Mouse (Mus musculus) frontal cortex, adult (tissue): ENCODE measurements around the gene BC004004.
A peak's percentile ranks its signal among the peaks of the same experiment; 100 is the strongest.
"Not testable (repeated sequence)": the region's sequence is repeated elsewhere in the genome, so short reads cannot be mapped to it uniquely, and the experiment has no call there.

ENCODE experiments used
- ATAC-seq: cut with Nextera tagmentation; 2 replicates; pipeline ENCODE4 v1.9.2; 2017; ENCODE audit warnings: mild to moderate bottlenecking, moderate library complexity, mixed read lengths; ENCODE audit not compliant: low TSS enrichment

Gene BC004004

DNA sequence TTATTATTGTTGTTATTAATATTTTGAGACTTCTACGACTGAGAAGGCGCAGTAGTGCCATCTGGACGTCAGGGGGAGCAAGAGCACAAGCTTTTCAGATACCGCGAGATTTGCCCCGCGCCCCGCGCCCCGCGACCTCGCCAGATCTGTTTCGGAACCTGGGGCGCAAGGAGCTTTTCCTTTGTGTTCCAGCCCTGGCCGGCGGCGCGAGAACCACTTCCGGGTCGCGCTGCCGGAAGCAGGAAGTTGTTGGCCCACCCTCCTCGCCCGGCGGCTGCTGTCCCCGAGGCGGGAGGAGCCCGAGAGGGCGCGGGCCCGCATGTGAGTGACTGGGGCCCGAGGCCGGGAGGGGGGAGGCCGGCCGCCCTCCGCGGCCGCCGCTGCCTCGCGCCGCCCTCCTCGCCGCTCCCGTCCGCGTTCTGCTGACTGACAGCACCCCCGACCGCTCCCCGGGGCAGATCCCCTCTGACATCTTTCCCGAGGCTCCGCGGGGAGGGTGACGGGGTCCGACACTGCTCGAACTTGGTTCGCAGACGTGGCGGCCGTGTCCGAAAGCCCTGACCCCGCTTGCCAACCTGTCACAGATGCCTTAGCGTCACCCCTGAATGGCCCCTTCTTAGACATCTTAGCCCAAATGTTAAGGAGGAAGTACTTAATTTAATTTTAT lies at the start of gene BC004004:
Gene BC004004 (plus strand): TSS at position 107 of the 667 bp plus-strand sequence.
- peak; percentile 88 for ATAC-seq

DNA sequence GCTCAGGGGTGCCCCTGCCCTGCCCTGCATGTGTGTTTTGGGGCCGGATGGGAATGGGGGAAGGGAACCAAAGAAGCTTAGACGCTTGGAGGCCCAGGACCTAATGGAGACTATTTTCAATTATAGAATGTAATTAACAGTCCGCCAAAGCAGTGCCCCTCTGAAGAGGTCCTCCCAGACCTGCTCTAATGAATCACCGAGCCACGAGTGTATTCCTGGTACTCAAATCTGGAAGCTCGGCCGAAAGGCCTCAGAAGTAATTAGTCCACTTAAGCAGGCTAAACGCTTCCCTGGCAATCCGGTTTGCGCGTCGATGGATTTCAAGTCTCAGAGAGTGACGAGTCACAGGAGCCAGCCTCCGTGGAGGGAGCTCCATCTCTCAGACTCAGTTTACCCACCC lies 48.0 kb upstream of the BC004004 start:
- no peak for ATAC-seq

DNA sequence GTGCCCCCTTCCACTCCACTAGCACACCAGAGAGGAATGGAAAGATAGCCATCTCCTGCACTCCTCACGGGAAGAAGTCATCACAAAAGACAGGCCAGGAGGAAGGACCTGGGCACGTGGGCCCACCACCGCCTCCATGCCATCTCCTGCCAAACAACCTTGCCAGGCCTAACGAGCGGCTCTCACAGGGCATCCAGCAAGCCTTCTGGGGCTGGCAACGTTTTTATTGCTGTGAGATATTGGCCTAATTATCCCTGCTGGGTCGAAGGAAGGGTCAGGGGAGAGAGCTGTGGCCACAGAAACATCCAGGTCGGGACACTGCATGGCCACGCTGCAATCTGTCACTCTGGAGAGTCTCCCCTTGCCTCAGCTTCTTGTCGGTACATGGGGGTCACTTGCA lies 37.5 kb upstream of the BC004004 start:
- no peak for ATAC-seq

DNA sequence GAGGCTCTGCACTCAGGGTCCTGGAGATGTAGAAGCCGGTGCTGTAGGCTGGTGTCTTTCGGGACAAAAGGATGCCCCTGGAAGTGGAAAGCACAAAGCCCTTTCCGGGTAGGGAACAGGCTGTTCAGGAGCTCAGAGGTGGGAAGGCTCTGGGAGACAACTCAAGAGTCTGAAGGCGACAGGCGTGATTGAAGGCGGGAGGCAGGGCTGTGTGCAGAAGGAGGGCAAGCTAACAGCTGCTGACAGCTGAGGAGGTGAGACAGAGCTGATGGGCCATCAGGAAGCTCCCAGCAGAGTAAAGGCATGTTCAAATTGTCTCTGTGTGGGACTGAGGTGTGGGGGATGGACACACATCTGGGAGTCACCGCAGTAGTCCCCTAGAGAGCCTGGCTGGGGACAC lies 32.5 kb upstream of the BC004004 start:
- peak; percentile 31; the same call in 1 of the 2 replicates for ATAC-seq

DNA sequence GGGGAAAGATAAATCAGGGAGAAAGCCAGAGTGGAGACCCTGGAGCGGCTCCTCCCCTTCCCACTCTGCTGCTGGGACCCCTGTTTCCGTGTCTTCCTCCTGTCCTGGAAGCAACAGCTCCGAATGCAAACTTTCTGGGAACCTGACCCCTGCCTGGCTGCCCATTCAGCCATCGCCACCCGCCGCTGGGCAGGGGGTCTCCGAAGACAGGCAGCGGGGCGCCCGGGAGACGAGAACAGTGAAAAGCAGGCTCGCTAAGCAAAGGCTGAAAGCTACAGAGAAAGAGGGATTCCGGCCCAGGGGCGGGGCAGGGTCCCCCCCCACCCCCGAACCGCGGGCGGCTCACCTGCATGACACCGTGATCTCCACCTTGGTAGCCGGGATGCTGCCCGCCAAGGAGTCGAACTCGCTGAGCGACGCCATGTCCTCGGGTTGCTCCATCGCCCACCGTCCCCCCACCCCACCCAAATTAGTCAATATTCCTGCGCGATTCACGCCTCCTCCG lies 31.3 kb upstream of the BC004004 start:
- no peak for ATAC-seq

DNA sequence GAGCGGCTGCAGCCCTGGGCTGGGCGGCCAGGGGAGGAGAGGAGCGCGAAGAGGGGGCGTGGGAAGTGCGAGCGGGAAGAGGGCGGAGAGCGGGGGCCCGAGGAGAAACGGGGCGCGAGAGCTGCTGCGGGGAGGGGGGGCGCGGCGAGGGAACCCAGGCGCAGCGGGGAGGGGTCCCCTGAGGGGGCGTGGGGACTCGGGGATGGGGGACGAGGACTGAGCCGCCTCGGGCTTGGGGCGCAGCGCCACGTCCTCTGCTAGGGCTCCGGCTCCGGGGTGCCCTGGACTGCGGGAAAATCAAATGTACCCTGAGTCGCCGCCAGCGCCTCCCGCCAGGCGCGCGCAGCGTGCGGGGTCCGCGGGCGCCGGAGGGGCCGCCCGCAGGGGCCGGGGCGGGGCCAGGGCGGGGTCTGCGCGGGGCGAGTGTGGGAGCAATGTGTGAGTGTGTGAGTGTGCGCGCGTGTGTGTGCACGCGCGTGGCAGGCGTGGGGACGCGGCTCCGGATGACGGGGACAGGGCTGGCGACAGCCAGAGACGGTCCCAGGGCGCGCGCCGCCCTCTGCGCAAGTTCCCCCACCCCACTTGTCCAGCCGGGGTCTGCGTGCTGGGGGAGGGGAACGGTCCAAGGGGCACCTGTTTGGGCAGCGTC lies 30.7 kb upstream of the BC004004 start, which contains the start of gene Cpne5:
Gene Cpne5 (minus strand): TSS at position 396 of the 649 bp plus-strand sequence.
- ATAC-seq: peak; percentile 35; the same call in 1 of the 2 replicates

DNA sequence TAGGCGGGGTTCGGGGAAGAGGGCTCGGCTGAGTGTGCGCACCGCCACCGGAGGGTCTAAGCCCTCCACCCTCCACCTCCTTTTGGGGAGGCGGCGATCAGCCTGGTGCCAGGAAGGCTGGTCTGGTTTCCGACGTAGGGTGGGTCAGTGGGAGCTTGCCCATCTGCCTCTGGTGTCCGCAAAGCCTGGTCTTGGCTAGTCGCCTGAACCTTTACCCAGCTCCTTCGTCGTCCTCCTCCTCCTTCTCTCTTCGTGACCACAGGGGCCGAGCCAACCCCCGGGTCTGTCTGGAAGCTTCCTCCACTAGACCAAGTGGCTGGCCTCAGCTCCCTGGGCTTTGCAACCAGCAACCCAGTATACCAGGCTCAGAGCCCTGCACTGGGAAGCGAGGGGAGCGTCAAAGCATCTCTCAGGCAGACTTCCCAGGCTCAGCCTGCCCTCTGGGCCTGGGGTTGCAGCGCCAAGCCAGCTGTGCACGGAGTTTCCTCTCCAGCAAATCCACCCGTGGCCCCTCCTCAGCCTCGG lies 30.1 kb upstream of the BC004004 start:
- ATAC-seq: peak; percentile 29; the same call in 1 of the 2 replicates

DNA sequence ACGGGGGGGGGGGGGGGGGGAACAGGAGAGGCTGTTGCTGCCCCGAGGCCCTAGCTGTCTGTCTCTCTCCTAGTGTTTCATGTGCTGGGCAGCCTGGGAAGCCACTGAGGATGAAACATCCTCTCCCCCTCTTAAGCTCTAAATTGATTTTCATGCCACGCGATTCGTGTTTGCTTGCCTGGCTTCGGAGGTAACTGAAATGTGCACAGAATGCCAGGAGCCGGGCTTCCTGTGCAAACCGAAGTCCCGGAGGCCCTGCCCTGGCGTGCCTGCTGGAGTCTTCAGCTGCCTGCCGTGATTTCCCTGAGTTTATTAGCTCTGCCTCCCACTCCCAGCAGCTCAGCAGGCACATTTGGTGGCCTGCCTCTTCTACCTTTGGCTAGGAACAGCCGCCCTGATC lies 23.7 kb upstream of the BC004004 start:
- ATAC-seq: no peak

DNA sequence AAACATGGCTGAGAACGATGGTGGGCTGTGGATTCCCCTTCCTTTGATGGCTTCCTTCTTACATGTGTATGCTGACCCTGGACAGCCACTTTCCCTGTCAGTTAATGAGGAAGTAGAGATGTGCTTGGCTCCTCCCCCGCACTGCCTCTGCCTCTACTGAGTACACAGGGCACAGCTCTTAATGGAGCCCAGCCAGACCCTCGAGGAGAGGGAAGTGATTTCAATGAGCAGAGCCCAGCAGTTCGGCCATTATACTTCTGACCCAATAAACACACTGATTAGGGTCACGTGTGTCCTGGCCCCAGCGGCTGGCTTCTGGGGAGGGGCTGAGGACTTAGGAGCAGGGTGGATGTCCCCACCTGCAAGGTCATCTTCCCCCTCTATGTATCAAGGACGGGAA lies 22.9 kb upstream of the BC004004 start:
- ATAC-seq: no peak

DNA sequence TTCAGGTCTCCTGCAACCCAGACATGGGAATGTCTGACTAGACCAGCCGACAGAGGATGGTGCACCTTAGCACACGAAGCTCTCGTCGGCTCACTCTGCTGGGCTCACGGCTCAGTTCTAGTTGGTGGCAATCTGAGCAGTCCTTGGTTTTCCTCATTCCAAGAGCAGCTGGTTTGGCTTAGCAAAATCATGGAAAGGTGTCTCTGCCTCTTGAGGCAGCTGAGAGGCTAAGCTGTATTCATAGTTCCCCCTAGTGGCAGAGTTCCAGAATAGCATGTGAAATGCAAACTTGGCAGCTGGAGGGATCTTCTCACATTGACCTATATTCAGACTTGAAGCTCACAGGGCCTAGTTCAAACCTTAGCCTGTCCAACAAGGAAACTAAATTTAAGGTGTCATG lies 22.0 kb upstream of the BC004004 start:
- peak; percentile 78 for ATAC-seq

DNA sequence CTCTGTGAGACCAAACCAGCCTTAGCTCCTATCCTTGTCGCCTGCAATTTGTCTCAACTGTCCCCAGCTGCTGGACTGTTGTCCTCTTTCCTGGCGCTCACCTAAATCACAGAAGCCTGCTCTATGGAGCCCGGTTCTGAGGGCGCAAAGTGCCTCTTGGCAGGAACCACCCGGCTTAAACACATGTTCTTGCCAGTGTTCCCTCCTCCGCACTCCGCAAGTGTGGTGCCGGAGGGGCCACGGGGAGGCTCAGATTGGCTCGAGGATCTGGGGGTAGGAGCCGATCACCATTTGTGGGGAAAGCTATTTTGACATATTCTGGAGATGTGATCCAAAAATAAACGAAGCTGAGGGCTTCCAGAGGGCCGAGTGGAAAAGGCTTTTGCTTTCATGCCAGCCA lies 20.7 kb upstream of the BC004004 start:
- peak; percentile 60 for ATAC-seq

DNA sequence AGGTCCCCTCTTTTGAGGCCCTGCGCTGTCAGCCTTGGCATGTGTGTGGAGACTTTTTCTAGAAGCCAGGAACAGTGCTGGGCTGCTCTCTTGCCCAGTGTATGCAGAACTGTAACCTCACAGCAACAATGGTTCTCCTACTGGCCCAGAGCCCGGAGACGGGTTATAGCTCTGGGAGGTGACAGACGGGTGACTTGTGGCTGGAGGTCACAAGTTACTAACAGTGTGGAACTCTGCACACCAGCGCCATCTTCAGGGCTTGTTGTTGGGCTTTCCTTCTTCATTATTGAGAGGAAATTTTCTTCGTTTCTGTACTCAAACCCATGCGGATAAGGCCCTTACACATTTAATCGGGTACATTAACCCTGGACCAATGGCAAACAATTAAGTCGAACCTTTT lies 19.1 kb upstream of the BC004004 start:
- ATAC-seq: no peak

DNA sequence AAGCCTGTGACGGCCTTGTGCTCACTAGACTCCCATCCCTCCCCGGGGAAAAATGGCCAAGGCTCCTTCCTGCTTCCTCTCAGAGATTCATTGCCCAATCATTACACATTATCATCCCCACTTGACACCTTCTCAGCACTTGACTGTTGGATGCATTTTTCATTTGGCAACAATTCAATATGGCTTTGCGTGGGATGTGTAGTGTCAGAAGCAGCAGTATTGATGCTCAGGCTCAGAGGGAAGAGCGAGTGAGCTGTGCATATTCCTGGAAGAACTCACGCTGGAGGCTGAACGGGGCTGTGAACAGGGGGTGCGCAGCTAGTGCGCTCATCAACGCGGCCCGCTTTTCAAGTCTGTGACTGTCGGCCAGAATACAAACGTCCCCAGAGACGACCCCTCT lies 17.6 kb upstream of the BC004004 start:
- not testable (repeated sequence) for ATAC-seq

DNA sequence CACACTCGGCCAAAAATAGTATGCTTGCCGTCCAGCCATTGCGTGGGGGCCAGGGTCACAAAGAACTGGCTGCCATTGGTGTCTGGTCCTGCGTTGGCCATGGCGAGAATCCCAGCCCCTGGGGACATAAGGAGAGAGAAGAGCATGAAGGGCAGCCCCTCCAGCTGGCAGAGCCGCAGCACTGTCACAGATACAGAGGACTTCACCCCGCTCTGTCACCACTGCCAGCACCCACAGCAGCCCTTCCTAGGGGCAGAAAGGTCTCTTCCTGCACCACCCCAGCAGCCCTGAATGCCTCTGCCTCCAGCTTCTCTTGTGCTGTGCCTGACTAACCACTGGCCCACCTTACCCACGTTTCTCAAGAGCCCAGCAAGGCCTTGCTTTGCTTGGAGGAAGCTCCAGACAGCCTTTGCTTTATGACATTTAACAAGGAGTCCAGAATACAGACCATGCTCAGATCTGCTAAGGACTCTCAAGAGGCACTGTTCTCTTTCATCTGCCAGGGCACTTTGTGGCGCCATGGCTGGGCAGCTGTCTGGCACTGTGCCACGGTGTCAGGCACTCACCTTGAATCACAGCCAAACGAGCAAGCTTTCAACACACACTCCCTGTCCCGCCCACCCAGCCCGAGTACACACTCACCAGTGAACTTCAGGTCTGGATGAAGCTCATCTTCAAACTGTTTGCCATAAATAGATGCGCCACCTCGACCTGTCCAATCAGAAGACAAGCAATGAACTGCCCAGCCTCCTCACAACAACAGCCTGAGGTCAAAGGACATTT lies 16.8 kb upstream of the BC004004 start:
- no peak for ATAC-seq

DNA sequence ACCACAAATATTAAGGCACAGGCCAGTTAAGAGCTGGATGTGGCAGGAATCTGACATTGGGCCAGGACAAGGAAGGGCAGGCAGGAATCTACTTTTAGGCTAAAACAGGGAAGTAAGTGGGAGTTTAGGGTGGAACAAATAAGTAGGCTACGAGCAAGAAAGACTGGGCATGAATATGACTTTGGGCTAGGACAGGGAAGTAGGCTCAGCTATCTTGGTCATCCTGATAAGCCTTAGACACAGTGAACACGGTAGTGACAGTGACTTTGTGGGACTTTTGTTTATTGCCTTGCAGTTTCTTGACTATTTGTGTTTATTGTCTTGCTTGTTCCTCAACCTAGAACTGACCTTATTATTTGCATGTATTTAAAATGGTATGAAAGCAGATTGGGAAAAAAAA lies 15.4 kb upstream of the BC004004 start:
- no peak for ATAC-seq

DNA sequence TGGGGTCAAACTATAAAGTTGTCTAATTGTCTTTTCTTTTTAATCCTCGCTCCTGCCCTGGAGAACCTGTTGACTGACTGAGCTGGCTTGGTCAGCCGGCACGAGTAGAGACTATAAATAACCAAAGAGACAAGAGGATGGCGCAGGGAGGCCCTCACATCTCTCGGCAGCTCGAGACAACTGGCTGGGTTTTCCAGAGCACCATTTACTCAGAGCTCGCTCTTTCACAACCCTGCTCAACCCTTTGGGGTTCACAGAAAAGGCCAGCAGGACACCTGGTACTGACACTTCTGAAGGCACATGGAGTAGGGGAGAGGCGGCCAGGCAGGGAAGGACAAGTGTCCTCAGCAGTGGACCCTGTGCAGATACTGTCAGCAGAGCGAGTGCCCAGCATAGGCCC lies 14.9 kb upstream of the BC004004 start:
- ATAC-seq: no peak

DNA sequence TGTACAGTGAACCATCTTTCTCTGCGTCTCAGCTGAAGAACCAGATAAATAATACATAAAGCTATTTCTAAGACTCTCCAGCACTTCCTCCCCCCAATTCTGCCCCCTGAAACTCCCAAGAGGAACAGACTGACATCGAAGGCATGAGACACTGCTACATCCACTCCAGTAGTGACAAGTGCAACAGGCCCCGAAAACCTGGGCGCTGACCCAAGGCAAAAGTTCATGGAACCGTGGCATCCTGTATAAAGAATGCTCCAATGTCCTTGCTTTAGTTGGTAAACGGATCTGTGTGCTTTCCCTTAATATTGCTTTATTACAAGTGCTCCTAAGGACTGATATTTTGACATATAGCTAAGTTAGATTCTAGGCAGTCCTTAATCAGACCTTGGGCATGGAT lies 13.8 kb upstream of the BC004004 start:
- ATAC-seq: not testable (repeated sequence)

DNA sequence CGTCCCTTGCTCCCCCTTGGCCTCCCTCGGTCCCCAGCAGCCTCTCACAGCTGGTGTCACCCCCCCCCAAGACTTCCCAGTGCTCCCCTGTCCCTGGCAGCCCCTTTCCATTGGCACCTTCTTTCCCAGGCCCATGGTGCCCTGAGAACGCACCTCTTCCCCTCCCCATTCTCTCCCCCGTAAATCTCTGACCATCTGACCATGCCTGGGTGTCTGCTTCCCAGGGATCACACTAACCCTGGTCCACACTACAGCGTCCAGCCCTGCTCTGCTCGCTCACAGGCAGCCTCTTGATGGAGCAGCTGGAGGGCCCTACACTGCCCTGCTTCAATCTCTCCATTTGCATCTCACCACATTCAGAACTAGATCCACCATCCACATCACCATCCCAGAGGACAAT lies 12.1 kb upstream of the BC004004 start:
- ATAC-seq: no peak

DNA sequence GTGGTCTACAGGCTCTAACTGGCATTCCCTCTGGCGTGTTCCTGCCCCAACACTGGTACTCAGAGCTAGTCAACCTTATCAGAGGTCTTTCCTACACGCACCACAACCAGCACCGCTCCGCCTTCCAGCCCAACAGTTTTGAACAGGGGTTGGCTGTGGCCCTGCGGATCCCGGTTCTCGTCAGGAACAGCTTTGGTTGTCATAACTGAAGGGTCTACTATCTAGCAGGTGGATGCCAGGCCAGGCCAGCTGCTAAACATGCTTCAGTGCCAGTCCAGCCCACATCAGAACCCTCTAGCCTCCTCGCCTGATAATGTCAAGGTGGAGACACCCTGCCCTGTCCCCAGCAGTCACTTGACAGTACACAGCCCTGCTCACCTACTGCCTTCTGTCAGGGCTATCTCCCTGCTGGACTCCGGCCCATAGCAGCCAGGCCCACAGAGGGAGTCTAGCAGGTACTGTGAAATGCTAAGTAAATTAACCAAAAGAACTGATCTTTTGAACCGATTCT lies 11.5 kb upstream of the BC004004 start:
- ATAC-seq: no peak

DNA sequence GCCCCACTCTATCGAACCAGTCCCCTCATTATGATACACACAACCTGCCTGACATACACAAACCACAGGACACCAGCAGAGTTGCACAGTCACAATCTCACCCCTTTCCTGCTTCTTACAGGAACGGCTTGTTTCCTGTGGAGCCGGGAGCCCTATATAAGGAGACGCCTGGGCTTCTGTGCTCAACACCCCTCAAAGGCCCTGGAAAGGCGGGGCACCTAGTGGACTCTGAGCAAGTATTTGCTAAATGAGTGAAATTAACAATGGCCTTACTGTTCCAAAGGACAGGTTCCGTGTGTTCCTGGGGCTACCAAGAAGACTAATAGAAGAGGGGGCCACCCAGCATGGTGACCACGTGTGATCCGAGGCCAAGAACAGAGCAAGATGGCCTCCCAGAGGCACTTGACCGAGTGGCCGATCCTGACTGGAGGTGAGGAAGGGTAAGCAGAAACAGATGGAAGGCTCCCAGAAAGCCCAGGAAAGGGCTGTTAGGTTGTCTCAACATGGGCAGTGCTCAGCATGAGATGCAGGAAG lies 10.5 kb upstream of the BC004004 start:
- ATAC-seq: no peak

DNA sequence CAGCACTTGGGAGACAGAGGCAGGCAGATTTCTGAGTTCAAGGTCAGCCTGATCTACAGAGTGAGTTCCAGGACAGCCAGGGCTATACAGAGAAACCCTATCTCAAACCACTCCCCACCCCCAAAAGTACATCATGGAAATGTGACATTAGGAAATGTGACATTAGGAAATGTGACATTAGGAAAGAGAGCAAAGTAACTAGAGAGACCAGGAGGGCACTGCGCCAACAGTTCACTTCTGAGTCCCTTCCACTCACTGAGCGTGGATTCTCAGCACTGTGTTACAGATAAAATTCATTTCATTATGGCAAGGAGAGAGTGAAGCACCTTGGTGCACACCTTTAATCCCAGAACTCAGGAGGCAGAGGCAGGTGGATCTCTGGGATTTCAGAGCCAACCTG lies 9.7 kb upstream of the BC004004 start:
- ATAC-seq: no peak

DNA sequence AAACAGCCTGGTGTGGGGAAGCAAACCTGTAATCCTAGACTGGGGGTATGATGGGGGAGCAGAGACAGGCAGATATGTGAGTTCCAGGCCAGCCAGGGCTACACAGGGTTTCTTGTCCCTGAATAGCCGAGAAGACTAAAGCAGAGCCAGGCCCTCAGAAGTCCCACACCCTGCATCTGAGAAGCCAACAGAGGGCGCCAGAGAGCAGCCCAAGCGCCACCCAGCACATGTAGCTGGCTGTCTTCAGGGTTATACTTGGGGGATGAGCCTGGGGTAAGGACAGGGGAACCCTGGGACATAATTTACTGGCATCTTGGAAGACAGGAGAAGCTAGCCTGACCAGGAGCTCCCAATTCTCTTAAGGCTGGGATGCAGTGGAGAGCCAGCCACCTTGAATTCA lies 9.1 kb upstream of the BC004004 start:
- peak; percentile 74 for ATAC-seq
